Mouse (Mus musculus) limb, embryonic 14.5 days (tissue): Measurements from ENCODE around the gene Shisa5. TPM values are rescaled to one million over a fixed set of nuclear protein-coding genes. Genes with fewer than 3 reads are reported as not detected.

Experiments
- ATAC-seq: fragments of 200-750 bp; cut with Nextera tagmentation; 2 replicates; pipeline ENCODE4 v1.8.0; 2017; ENCODE audit warnings: low read depth, moderate number of reproducible peaks, moderate TSS enrichment; ENCODE audit not compliant: low FRiP score
- DNase-seq: peaks from one replicate; pipeline ENCODE4 v3.0.0-alpha.2; 2015; ENCODE audit warnings: low spot score
- H3K27ac ChIP-seq: fragments of 300-500 bp; sonication (generic); replicated peaks from 2 replicates; pipeline ENCODE4 v1.5.1; 2014; ENCODE audit warnings: low read depth, mild to moderate bottlenecking, low read length, moderate library complexity, mixed read lengths
- H3K27me3 ChIP-seq: fragments of 300-500 bp; sonication (generic); 2 replicates; pipeline ENCODE4 v1.6.1; 2014; ENCODE audit warnings: low read length, mixed read lengths; ENCODE audit not compliant: control insufficient read depth, insufficient read depth
- H3K36me3 ChIP-seq: fragments of 300-500 bp; sonication (generic); 2 replicates; pipeline ENCODE4 v1.6.1; 2014; ENCODE audit warnings: mild to moderate bottlenecking, low read length, moderate library complexity, mixed read lengths; ENCODE audit not compliant: control insufficient read depth, insufficient read depth
- H3K4me1 ChIP-seq: fragments of 300-500 bp; sonication (generic); 2 replicates; pipeline ENCODE4 v1.6.1; 2014; ENCODE audit warnings: antibody characterized with exemption, low read length, mixed read lengths; ENCODE audit not compliant: control insufficient read depth, insufficient read depth
- H3K4me2 ChIP-seq: fragments of 300-500 bp; sonication (generic); replicated peaks from 2 replicates; pipeline ENCODE4 v1.6.1; 2014; ENCODE audit warnings: low read depth, mild to moderate bottlenecking, low read length, moderate library complexity; ENCODE audit not compliant: severe bottlenecking
- H3K4me3 ChIP-seq: fragments of 300-500 bp; sonication (generic); replicated peaks from 2 replicates; pipeline ENCODE4 v1.5.1; 2014; ENCODE audit warnings: low read length
- H3K9ac ChIP-seq: fragments of 300-500 bp; sonication (generic); 2 replicates; pipeline ENCODE4 v1.6.1; 2014; ENCODE audit warnings: mild to moderate bottlenecking, low read depth, low read length, moderate library complexity; ENCODE audit not compliant: severe bottlenecking
- H3K9me3 ChIP-seq: fragments of 300-500 bp; sonication (generic); 2 replicates; pipeline ENCODE4 v1.6.1; 2016; ENCODE audit warnings: low read length; ENCODE audit not compliant: control insufficient read depth
- POLR2A ChIP-seq: fragments of 200-500 bp; IDR thresholded peaks from 2 replicates; pipeline ENCODE4 v1.8.0; 2012; ENCODE audit warnings: inconsistent platforms, mild to moderate bottlenecking, moderate library complexity, borderline replicate concordance; ENCODE audit not compliant: insufficient read depth, insufficient read length; ENCODE audit errors: extremely low read depth
- WGBS: fragments of 180-500 bp; shearing (Covaris S2); extraction: QIAGEN DNeasy Blood & Tissue Kit; methylation state at CpG from one replicate; pipeline ENCODE4 v1.1.7; 2014; 5-methylcytosine and 5-hydroxymethylcytosine counted together
- polyA plus RNA-seq, 2 experiments: library from polyadenylated mRNA; depleted of rRNA in 1 of 2; stranded (reverse) in 1 of 2; unstranded in 1 of 2; fragments of >200 nt; fragmentation: Nextera tagmentation in 1 of 2; extraction: Ambion mirVana in 1 of 2; gene quantifications; 2 replicates each; pipeline versions ENCODE4 v1.2.1 to v1.2.3; 2012 to 2014

Gene Shisa5
- polyA plus RNA-seq, 2 experiments = 82.4 to 150 TPM

DNA sequence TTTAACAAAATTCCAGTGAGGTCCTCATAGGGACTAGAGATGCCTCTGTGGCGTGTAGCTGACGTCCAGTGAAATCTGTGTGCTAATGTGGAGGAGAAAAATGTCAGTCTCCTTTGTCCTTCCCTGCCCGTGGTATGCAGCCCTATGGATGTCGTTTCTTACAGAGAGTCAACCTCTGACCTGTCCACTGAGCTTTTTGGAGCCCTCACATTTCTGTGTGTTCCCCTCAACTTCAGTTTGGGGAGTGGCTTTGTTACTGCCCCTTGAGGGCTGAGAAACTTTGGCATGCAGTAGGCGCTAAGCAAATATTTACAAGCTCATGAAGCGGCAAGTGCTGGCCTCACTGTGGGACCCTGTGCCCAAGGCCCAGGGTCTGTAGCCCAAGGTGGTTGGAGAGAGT is 58.9 kb downstream of the Shisa5 start:
- 0 out of 2 replicates have a peak, but pooled peaks have one; percentile 14 for TF ChIP-seq POLR2A
- Histone ChIP-seq H3K4me3 (peak overlapping the region; percentile 79), H3K36me3 (peaks cover 22% of the 10 kb centered on the region), H3K9me3 (no peaks in the 10 kb centered on the region), H3K9ac (peak overlapping the region; percentile 96), H3K4me2 (peak overlapping the region; percentile 90), H3K4me1 (peaks cover 49% of the 10 kb centered on the region), H3K27ac (peak overlapping the region; percentile 100), H3K27me3 (no peaks in the 10 kb centered on the region)
- ATAC-seq (no peak), DNase-seq (no peak)
- 30% methylated on average over 6 of the region's 6 CpGs for WGBS

DNA sequence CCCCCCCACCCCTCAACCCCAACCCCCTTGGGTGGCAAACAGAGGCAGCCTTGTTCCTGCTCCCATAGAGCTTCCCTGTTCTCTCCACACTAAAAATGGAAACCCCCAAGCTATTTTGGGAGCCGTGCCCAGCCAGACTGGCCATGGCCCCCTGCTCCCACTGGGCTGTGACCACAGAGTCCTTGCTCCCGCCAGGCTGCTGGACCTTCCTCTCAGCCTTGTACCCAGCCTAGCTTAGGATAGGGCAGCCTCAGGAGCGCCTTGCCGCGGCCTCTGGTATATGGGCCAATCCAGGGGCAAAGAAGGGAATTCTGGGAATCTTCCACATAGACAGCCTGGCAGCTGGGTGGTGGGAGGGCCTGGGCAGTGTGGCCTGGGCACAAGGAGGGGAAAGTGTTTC is 59.5 kb downstream of the Shisa5 start:
- H3K9ac ChIP-seq = peak overlapping the region; percentile 96; the same call in 1 of the 2 replicates
- H3K9me3 ChIP-seq = no peaks in the 10 kb centered on the region
- peak overlapping the region; percentile 90 for H3K4me2 ChIP-seq
- ATAC-seq (peak; percentile 13; the same call in 1 of the 2 replicates), DNase-seq (no peak)
- H3K27me3 ChIP-seq = no peaks in the 10 kb centered on the region
- no peak for TF ChIP-seq POLR2A
- peak overlapping the region; percentile 100 for H3K27ac ChIP-seq
- 68% methylated on average over 5 of the region's 5 CpGs for WGBS
- peaks cover 26% of the 10 kb centered on the region for H3K36me3 ChIP-seq
- H3K4me1 ChIP-seq = peaks cover 49% of the 10 kb centered on the region
- peak overlapping the region; percentile 79 for H3K4me3 ChIP-seq

DNA sequence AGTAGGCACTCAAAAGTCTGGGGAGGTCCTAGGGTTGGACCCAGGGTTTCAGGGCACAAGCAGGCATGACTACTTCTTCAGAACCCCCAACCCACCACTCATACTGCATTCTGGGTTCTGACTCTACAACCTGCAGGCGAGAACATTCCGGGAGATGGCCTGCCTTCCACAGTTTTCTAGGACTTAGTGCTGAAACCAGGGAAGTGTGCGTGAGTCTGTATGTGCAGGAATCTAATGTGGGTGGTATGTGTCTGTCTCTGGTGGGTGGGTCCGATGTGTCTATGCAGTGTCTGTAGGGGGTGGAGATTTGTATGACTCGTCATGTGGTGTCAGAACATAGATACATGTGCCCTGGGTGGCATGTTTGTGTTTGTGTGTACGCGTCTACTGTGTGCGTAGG is 60.0 kb downstream of the Shisa5 start:
- no peaks in the 10 kb centered on the region for H3K27me3 ChIP-seq
- peaks cover 31% of the 10 kb centered on the region for H3K36me3 ChIP-seq
- DNase-seq (no peak), ATAC-seq (no peak)
- peaks cover 49% of the 10 kb centered on the region for H3K4me1 ChIP-seq
- no peak for TF ChIP-seq POLR2A
- 0 out of 2 replicates have a peak overlapping the region, but pooled peaks have one; percentile 12 for H3K9ac ChIP-seq
- H3K4me3 ChIP-seq = peak overlapping the region; percentile 79; the same call in 1 of the 2 replicates
- peak overlapping the region; percentile 90 for H3K4me2 ChIP-seq
- H3K27ac ChIP-seq = peak overlapping the region; percentile 100
- 83% methylated on average over 8 of the region's 8 CpGs for WGBS
- H3K9me3 ChIP-seq = no peaks in the 10 kb centered on the region

DNA sequence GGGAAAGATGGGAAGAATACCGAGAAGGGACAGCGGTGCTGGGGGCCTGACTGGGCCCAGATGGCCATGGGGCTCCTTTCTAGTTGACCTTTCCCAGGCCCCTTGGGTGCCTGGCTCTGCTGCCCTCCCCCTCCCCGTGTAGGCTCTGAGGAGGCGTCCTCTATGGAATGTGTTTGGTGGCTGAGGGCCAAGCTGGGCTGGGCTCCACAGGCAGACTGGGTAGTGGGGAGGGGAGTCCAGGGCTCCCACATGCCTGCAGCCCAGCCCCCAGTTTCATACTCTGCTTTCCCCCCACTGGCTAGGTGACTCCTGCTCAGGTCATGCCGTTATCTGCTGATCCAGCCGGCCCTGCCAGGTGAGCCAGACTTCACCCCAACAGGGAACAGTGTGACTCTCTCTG is 60.6 kb downstream of the Shisa5 start:
- WGBS = 49% methylated on average over 5 of the region's 6 CpGs
- no peak for TF ChIP-seq POLR2A
- Histone ChIP-seq H3K27ac (peak overlapping the region; percentile 100), H3K4me1 (peaks cover 46% of the 10 kb centered on the region), H3K9me3 (no peaks in the 10 kb centered on the region), H3K9ac (peak overlapping the region; percentile 12; the same call in 1 of the 2 replicates), H3K4me3 (no peak overlapping the region), H3K27me3 (no peaks in the 10 kb centered on the region), H3K36me3 (peaks cover 37% of the 10 kb centered on the region), H3K4me2 (peak overlapping the region; percentile 90)
- DNase-seq (peak; percentile 57), ATAC-seq (no peak)

DNA sequence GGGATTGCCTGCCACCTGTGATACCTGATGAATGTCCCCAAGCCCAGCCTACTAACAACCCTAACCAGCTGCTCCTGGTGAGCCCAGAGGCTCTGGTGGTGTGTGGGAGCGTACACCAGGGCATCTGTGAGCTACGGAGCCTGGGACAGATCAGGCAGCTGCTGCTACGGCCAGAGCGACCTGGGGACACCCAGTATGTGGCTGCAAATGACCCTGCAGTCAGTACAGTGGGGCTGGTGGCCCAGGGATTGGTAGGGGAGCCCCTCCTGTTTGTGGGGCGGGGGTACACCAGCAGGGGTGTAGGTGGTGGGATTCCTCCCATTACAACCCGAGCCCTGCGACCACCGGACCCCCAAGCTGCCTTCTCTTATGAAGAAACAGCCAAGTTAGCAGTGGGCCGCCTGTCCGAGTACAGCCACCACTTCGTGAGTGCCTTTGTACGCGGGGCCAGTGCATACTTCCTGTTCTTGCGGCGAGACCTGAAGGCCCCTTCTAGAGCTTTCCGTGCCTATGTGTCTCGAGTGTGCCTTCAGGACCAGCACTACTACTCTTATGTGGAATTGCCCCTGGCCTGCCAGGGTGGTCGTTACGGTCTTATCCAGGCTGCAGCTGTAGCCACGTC is 62.1 kb downstream of the Shisa5 start:
- no peak for DNase-seq
- Histone ChIP-seq H3K4me1 (peaks cover 46% of the 10 kb centered on the region), H3K27ac (no peak overlapping the region), H3K36me3 (peaks cover 50% of the 10 kb centered on the region), H3K4me3 (no peak overlapping the region), H3K9me3 (no peaks in the 10 kb centered on the region), H3K9ac (no peak overlapping the region), H3K4me2 (no peak overlapping the region), H3K27me3 (no peaks in the 10 kb centered on the region)
- no peak for ATAC-seq
- no peak for TF ChIP-seq POLR2A
- 87% methylated on average over 20 of the region's 20 CpGs for WGBS
